Comparison of ENCODE assay signal across 28 mouse cellular contexts in the genomic region with DNA sequence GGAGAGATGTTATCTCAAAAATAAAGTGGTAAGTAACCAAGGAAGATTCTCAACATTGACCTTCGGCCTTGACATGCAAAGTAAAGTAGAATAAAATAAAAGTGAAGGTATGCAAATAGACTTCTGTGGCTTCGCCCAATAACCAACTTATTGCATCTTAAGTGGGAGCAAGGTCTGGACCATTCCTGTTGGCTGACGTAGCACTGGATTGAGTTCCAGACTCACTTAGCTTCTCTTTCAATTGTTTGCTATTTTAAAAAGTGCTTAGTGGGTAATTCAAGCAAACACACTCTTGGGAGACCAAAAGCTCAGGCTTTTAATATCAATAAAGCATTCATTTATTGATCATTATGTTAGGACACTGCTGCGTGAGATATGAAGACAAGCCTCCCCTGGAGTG. TPM values are rescaled to one million over a fixed set of nuclear protein-coding genes. Genes with fewer than 3 reads are reported as not detected.
DNase-seq lines count a peak whose midpoint lies in the region; ATAC-seq and TF ChIP-seq lines count a peak whose summit lies in the region.
"Had no signal": no experiment of that assay in that cellular context is flagged by ENCODE, and none has a peak within 500 bp of the region (broad histone marks: within the 10 kb centered on the region; RNA-seq: fewer than 3 reads in every experiment).

No protein-coding gene starts in this region.

- no peak overlapping the region for H3K4me2 ChIP-seq in intestine, embryonic 15.5 days (replicated peaks)
- H3K4me2 ChIP-seq in intestine, postnatal 0 days (replicated peaks; ENCODE audit: low read depth) = no peak overlapping the region
- H3K4me2 ChIP-seq in lung, embryonic 15.5 days = no peak overlapping the region
- H3K4me2 ChIP-seq: embryonic facial prominence, embryonic 13.5 days; embryonic facial prominence, embryonic 15.5 days; forebrain, embryonic 12.5 days had no signal

- H3K4me1 ChIP-seq in intestine, embryonic 15.5 days (replicated peaks) = 0 out of 2 replicates have a peak, but pooled peaks cover 21% of the 10 kb centered on the region
- 0 out of 2 replicates have a peak, but pooled peaks cover 5% of the 10 kb centered on the region for H3K4me1 ChIP-seq in intestine, postnatal 0 days (replicated peaks; ENCODE audit: control insufficient read depth, insufficient read depth, low read length)
- H3K4me1 ChIP-seq in lung, embryonic 15.5 days = peaks cover 21% of the 10 kb centered on the region; the same call in 1 of the 2 replicates
- no peaks in the 10 kb centered on the region for H3K4me1 ChIP-seq in lung, adult 2 months (ENCODE audit: control insufficient read depth, insufficient read depth, low read length)
- H3K4me1 ChIP-seq: embryonic facial prominence, embryonic 13.5 days; embryonic facial prominence, embryonic 15.5 days; forebrain, embryonic 10.5 days; forebrain, embryonic 12.5 days had no signal

- no peak for TF ChIP-seq POLR2A in lung, adult 2 months (IDR thresholded peaks at IDR 0.05; ENCODE audit: borderline replicate concordance, extremely low read depth, low read depth, low read length)

- no peak for TF ChIP-seq CTCF in intestine, postnatal 0 days (IDR thresholded peaks at IDR 0.05; ENCODE audit: low read depth)
- no peak for TF ChIP-seq CTCF in lung, adult 2 months (IDR thresholded peaks at IDR 0.05; ENCODE audit: insufficient read depth, low read length)

- WGBS in intestine, embryonic 15.5 days = 80% methylated on average over 4 of the region's 4 CpGs
- 52% methylated on average over 4 of the region's 4 CpGs for WGBS in intestine, postnatal 0 days
- 63% methylated on average over 4 of the region's 4 CpGs for WGBS in lung, embryonic 15.5 days
- 67% methylated on average over 4 of the region's 4 CpGs for WGBS in lung, adult 2 months

- H3K4me3 ChIP-seq in intestine, embryonic 15.5 days (replicated peaks) = no peak overlapping the region
- H3K4me3 ChIP-seq in intestine, postnatal 0 days (ENCODE audit: low read depth, low read length) = no peak overlapping the region
- no peak overlapping the region for H3K4me3 ChIP-seq in lung, embryonic 15.5 days
- H3K4me3 ChIP-seq in lung, adult 2 months (replicated peaks; ENCODE audit: extremely low read depth, low read depth, low read length) = no peak overlapping the region
- H3K4me3 ChIP-seq: embryonic facial prominence, embryonic 13.5 days; embryonic facial prominence, embryonic 15.5 days; erythroblast, embryonic 14.5 days; forebrain, embryonic 10.5 days; forebrain, embryonic 12.5 days had no signal

- no peak for DNase-seq in lung, postnatal 4 days
- peak; percentile 28 for DNase-seq in lung, postnatal 25 days (ENCODE audit: low spot score)
- DNase-seq in lung, adult 2 months = no peak
- peak; percentile 57 for DNase-seq in lung, postnatal 36 days
- no peak for DNase-seq in cerebellum, postnatal 4 days (ENCODE audit: low spot score in 2 of 2)
- DNase-seq: adrenal gland, adult 8-10 months; adrenal gland, postnatal 14 days; adrenal gland, postnatal 36 days; cerebellum, adult 11-12 months; cerebellum, adult 2 months; cerebellum, adult 9-10 months; cerebellum, postnatal 10 days; cerebellum, postnatal 25 days; embryo, embryonic 11 days had no signal

- H3K36me3 ChIP-seq in intestine, embryonic 15.5 days = no peaks in the 10 kb centered on the region
- no peaks in the 10 kb centered on the region for H3K36me3 ChIP-seq in intestine, postnatal 0 days (ENCODE audit: control insufficient read depth, insufficient read depth)
- no peaks in the 10 kb centered on the region for H3K36me3 ChIP-seq in lung, embryonic 15.5 days
- H3K36me3 ChIP-seq: embryonic facial prominence, embryonic 13.5 days; embryonic facial prominence, embryonic 15.5 days; forebrain, embryonic 10.5 days; forebrain, embryonic 12.5 days had no signal

- ATAC-seq in intestine, embryonic 15.5 days = no peak
- no peak for ATAC-seq in intestine, postnatal 0 days
- no peak for ATAC-seq in lung, embryonic 15.5 days (ENCODE audit: borderline replicate concordance, extremely low read depth, low FRiP score, low TSS enrichment)
- ATAC-seq: activated CD4-positive, CD25-positive, alpha-beta regulatory T cell, adult 4 months; CD4-positive, CD25-positive, alpha-beta regulatory T cell, adult 4 months; forebrain, embryonic 14.5 days; Patski had no signal

- H3K27ac ChIP-seq in intestine, embryonic 15.5 days = peak overlapping the region; percentile 41
- no peak overlapping the region for H3K27ac ChIP-seq in intestine, postnatal 0 days (ENCODE audit: low read depth, low read length)
- peak overlapping the region; percentile 76 for H3K27ac ChIP-seq in lung, embryonic 15.5 days
- H3K27ac ChIP-seq: embryonic facial prominence, embryonic 13.5 days; embryonic facial prominence, embryonic 15.5 days; forebrain, embryonic 10.5 days; forebrain, embryonic 12.5 days had no signal

- H3K27me3 ChIP-seq in intestine, embryonic 15.5 days (replicated peaks) = no peaks in the 10 kb centered on the region
- H3K27me3 ChIP-seq in intestine, postnatal 0 days (replicated peaks; ENCODE audit: control insufficient read depth, insufficient read depth, low read length) = no peaks in the 10 kb centered on the region
- H3K27me3 ChIP-seq in lung, embryonic 15.5 days = no peaks in the 10 kb centered on the region
- H3K27me3 ChIP-seq: CH12.LX; embryonic facial prominence, embryonic 13.5 days; embryonic facial prominence, embryonic 15.5 days; forebrain, embryonic 12.5 days; Patski had no signal

- H3K9ac ChIP-seq in intestine, embryonic 15.5 days = no peak overlapping the region
- no peak overlapping the region for H3K9ac ChIP-seq in intestine, postnatal 0 days (ENCODE audit: low read depth, low read length)
- no peak overlapping the region for H3K9ac ChIP-seq in lung, embryonic 15.5 days
- H3K9ac ChIP-seq: embryonic facial prominence, embryonic 13.5 days; embryonic facial prominence, embryonic 15.5 days; forebrain, embryonic 12.5 days had no signal

- H3K9me3 ChIP-seq in intestine, embryonic 15.5 days = no peaks in the 10 kb centered on the region
- no peaks in the 10 kb centered on the region for H3K9me3 ChIP-seq in intestine, postnatal 0 days (ENCODE audit: control insufficient read depth)
- no peaks in the 10 kb centered on the region for H3K9me3 ChIP-seq in lung, embryonic 15.5 days
- H3K9me3 ChIP-seq: embryonic facial prominence, embryonic 13.5 days; embryonic facial prominence, embryonic 15.5 days; forebrain, embryonic 10.5 days; forebrain, embryonic 12.5 days; G1E had no signal

RNA-seq across cellular contexts. Expression of gene Rnf43, which starts 35.6 kb away (rescaled TPM):
- polyA plus RNA-seq in intestine, embryonic 15.5 days (2015; fragmentation: Nextera tagmentation; extraction: Ambion mirVana) = 14.1 and 14.7 TPM in 2 replicates
- 9.5 and 10.7 TPM in 2 replicates for polyA plus RNA-seq in intestine, postnatal 0 days (2015; fragmentation: Nextera tagmentation; extraction: Ambion mirVana)
- 14.3 and 16.4 TPM in 2 replicates for polyA plus RNA-seq in lung, embryonic 15.5 days (2015; fragmentation: Nextera tagmentation; extraction: Ambion mirVana)
- polyA plus RNA-seq in lung, adult 2 months (2012; rRNA removed) = 10.5 and 12.6 TPM in 2 replicates

RNA-seq across cellular contexts. Expression of gene Supt4a, which starts 39.2 kb away (rescaled TPM):
- polyA plus RNA-seq in intestine, embryonic 15.5 days (2015; fragmentation: Nextera tagmentation; extraction: Ambion mirVana) = 117 and 121 TPM in 2 replicates
- 79.7 and 87.5 TPM in 2 replicates for polyA plus RNA-seq in intestine, postnatal 0 days (2015; fragmentation: Nextera tagmentation; extraction: Ambion mirVana)
- polyA plus RNA-seq in lung, embryonic 15.5 days (2015; fragmentation: Nextera tagmentation; extraction: Ambion mirVana) = 144 and 155 TPM in 2 replicates
- polyA plus RNA-seq in lung, adult 2 months (2012; rRNA removed) = 44.7 and 73.4 TPM in 2 replicates

Comparison
In these comparisons a context has a peak if more than half of its experiments do, and no peak if none do; other contexts are left out.
1. DNase-seq: peak in lung, postnatal 25 days (single experiment) and lung, postnatal 36 days (single experiment); none in lung, postnatal 4 days (0 of 2), lung, adult 2 months (single experiment) and cerebellum, postnatal 4 days (0 of 2).